Mouse (Mus musculus): Measurements from ENCODE around the gene Unc13c. TPM values are rescaled to one million over a fixed set of nuclear protein-coding genes. Genes with fewer than 3 reads are reported as not detected.

Unc13c gene
- total and polyA plus RNA-seq, 2 experiments from 2014 or later: 0.57 to 0.88 TPM

DNA sequence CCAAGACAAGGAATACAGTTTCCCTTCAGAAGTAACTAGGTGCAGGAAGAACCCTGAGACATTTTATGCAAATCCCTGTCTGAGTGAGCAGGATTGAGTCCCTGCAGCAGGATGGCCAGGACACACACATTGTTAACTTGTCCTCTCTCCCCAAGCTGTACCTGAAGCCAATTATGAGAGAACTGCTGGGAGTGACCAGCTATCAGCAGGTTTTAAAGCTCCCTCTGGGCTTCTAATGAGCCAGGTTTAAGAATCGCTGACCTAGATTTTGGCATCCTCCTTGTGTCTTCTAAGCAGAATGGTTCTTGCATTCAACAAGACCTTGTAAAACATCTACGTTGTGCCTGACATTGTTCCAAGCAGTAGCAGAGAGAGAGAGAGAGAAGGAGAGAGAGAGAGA, 213.6 kb downstream of the Unc13c start:
- WGBS: 72% methylated on average over 2 of the region's 2 CpGs
- Histone ChIP-seq H3K4me3 (ENCODE audit: low read depth, low read length) (no peak overlapping the region), H3K9me3 (replicated peaks; ENCODE audit: control insufficient read depth, low read length) (no peaks in the 10 kb centered on the region), H3K4me1 (ENCODE audit: control insufficient read depth, insufficient read depth) (peaks cover 5% of the 10 kb centered on the region; the same call in 1 of the 2 replicates), H3K27ac (ENCODE audit: low read depth) (no peak overlapping the region), H3K4me2 (ENCODE audit: low read depth, low read length) (no peak overlapping the region), H3K36me3 (replicated peaks; ENCODE audit: control insufficient read depth, insufficient read depth, low read length) (no peaks in the 10 kb centered on the region), H3K27me3 (ENCODE audit: control insufficient read depth, insufficient read depth, low read length) (no peaks in the 10 kb centered on the region), H3K9ac (replicated peaks; ENCODE audit: low read depth, low read length) (no peak overlapping the region)
- ATAC-seq (ENCODE audit: insufficient read depth, low read depth): no peak
- DNase-seq (ENCODE audit: low spot score): no peak
- no peak for TF ChIP-seq EP300 (IDR thresholded peaks at IDR 0.05; ENCODE audit: low read depth)
- no peak for TF ChIP-seq CTCF (IDR thresholded peaks at IDR 0.05; ENCODE audit: low read depth)

DNA sequence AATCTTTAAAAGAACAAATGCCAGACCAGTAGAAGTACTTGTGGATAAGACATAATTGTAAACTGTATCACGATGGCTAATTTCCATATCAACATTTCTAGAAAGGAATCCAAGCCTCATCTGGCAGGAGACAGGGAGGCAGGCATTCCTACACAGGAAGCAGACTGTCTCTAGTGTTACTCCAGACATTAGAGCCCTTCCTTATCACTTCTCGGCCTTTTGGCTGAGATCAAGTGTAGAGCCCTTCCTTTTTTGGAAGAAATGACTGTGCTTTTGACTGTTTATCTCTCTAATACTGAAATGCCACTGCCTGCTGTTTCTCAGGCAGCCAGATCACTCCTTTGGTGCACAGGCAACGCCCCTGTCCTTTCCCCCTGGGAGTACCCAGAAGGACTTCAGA, 215.3 kb downstream of the Unc13c start:
- Histone ChIP-seq H3K36me3 (replicated peaks; ENCODE audit: control insufficient read depth, insufficient read depth, low read length) (no peaks in the 10 kb centered on the region), H3K27me3 (ENCODE audit: control insufficient read depth, insufficient read depth, low read length) (no peaks in the 10 kb centered on the region), H3K4me3 (ENCODE audit: low read depth, low read length) (no peak overlapping the region), H3K4me2 (ENCODE audit: low read depth, low read length) (no peak overlapping the region), H3K4me1 (ENCODE audit: control insufficient read depth, insufficient read depth) (peaks cover 5% of the 10 kb centered on the region; the same call in 1 of the 2 replicates), H3K27ac (ENCODE audit: low read depth) (peak overlapping the region; percentile 36; the same call in 1 of the 2 replicates), H3K9me3 (replicated peaks; ENCODE audit: control insufficient read depth, low read length) (no peaks in the 10 kb centered on the region), H3K9ac (replicated peaks; ENCODE audit: low read depth, low read length) (no peak overlapping the region)
- DNase-seq (ENCODE audit: low spot score) (peak; percentile 11), ATAC-seq (ENCODE audit: insufficient read depth, low read depth) (0 out of 2 replicates have a peak, but pooled peaks have one; percentile 14)
- WGBS: 5% methylated on average over 3 of the region's 3 CpGs
- TF ChIP-seq EP300 (IDR thresholded peaks at IDR 0.05; ENCODE audit: low read depth) (no peak), CTCF (IDR thresholded peaks at IDR 0.05; ENCODE audit: low read depth) (no peak)

DNA sequence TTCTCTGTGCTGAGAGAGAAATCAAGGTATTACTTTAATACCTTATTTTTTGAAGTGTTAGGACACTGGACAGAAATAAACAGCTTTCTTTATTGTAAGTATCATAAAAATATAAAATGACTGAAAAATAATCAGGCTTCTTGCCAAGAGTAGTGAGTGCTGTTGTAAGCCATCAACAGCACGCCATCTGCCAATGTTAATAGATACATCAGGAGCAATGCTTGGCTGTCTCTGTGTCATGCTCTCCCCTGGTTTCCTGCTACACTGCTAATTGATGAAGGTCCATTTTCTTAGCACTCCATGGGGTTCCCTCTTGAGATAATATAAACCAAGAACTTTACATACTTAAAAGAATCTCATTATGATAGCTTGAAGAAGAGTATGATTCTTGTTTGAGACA, 217.4 kb downstream of the Unc13c start:
- H3K27ac ChIP-seq (ENCODE audit: low read depth): no peak overlapping the region

DNA sequence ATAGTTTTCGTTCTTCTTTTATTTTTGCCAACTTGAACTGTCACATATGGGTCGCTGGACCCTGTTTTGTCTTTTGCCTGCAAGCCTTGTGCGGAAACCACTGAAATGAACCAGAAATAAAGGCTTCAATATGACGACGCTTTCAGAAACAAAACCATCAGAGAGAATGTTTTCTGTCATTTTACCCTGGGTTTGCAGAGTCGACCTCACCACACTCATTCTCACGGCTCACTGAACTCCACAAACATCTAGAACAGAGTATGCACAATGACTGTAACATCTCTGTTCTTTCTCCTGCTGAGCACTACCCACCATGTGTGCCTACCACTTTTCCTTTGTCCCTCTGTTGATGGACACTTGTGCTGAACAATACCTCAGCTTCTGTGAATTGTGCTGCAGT, 234.3 kb downstream of the Unc13c start:
- Histone ChIP-seq H3K27me3 (ENCODE audit: control insufficient read depth, insufficient read depth, low read length) (no peaks in the 10 kb centered on the region), H3K9ac (replicated peaks; ENCODE audit: low read depth, low read length) (no peak overlapping the region), H3K27ac (ENCODE audit: low read depth) (no peak overlapping the region), H3K36me3 (replicated peaks; ENCODE audit: control insufficient read depth, insufficient read depth, low read length) (no peaks in the 10 kb centered on the region), H3K4me3 (ENCODE audit: low read depth, low read length) (no peak overlapping the region), H3K4me1 (ENCODE audit: control insufficient read depth, insufficient read depth) (no peaks in the 10 kb centered on the region), H3K4me2 (ENCODE audit: low read depth, low read length) (no peak overlapping the region), H3K9me3 (replicated peaks; ENCODE audit: control insufficient read depth, low read length) (no peaks in the 10 kb centered on the region)
- TF ChIP-seq EP300 (IDR thresholded peaks at IDR 0.05; ENCODE audit: low read depth) (no peak), CTCF (IDR thresholded peaks at IDR 0.05; ENCODE audit: low read depth) (no peak)
- ATAC-seq (ENCODE audit: insufficient read depth, low read depth) (no peak), DNase-seq (ENCODE audit: low spot score) (no peak)
- 82% methylated on average over 7 of the region's 7 CpGs for WGBS

More for the DNA sequence above, 217.4 kb downstream of the Unc13c start:
- Histone ChIP-seq H3K4me1 (ENCODE audit: control insufficient read depth, insufficient read depth) (peaks cover 5% of the 10 kb centered on the region; the same call in 1 of the 2 replicates), H3K36me3 (replicated peaks; ENCODE audit: control insufficient read depth, insufficient read depth, low read length) (no peaks in the 10 kb centered on the region), H3K9ac (replicated peaks; ENCODE audit: low read depth, low read length) (no peak overlapping the region), H3K9me3 (replicated peaks; ENCODE audit: control insufficient read depth, low read length) (no peaks in the 10 kb centered on the region), H3K4me2 (ENCODE audit: low read depth, low read length) (no peak overlapping the region), H3K4me3 (ENCODE audit: low read depth, low read length) (no peak overlapping the region), H3K27me3 (ENCODE audit: control insufficient read depth, insufficient read depth, low read length) (no peaks in the 10 kb centered on the region)
- 60% methylated on average over 1 of the region's 1 CpGs for WGBS
- DNase-seq (ENCODE audit: low spot score) (no peak), ATAC-seq (ENCODE audit: insufficient read depth, low read depth) (no peak)
- no peak for TF ChIP-seq EP300 (IDR thresholded peaks at IDR 0.05; ENCODE audit: low read depth)

DNA sequence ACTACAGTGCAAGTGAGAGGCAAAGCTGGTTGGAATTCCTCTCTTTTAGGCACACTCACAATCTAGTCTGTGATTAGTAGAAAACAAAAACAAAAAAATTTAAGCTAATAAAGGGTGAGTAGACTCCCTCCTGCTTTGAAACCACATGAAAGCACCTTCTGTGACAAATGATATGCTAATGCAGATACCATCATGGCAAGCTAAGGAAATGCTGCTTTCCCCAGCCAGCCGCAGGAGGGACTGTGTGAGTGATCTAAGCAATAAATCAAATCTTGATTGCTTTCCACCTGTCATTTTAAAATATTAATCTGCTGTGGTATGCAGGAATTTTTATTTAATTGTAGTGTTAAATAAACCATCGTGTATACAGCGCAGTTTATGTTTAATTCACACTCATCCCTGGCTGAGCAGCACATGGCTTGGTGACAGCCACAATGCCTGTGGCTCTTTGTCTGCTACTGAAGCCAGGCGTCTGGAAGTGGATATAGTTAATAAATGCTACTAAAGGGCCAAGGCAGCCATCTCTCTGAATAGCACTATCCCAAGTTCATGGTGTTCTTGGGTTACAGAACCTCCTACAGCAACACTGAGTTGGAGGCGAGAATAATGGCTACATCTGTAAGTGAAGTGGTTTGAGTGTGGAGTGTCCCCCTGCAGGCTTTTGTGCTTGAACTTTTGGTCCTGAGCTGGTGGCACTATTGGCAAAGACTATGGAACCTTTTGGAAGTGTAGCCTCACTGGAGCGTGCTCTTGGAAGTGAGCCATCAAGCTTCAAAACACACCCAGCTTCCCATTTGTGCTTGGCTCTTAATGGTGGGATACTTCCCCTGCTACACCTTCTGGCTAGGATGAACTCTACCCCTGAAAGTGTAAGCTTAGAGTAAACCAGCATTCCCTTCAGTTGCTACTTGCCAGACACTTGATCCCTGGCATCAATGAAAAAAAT, 242.8 kb downstream of the Unc13c start:
- DNase-seq (ENCODE audit: low spot score): no peak
- no peaks in the 10 kb centered on the region for H3K27me3 ChIP-seq (ENCODE audit: control insufficient read depth, insufficient read depth, low read length)
- TF ChIP-seq EP300 (IDR thresholded peaks at IDR 0.05; ENCODE audit: low read depth): no peak
- no peak for TF ChIP-seq CTCF (IDR thresholded peaks at IDR 0.05; ENCODE audit: low read depth)

More for the DNA sequence above, 242.8 kb downstream of the Unc13c start:
- WGBS: 66% methylated on average over 6 of the region's 6 CpGs
- H3K27ac ChIP-seq (ENCODE audit: low read depth): no peak overlapping the region
- H3K9me3 ChIP-seq (replicated peaks; ENCODE audit: control insufficient read depth, low read length): no peaks in the 10 kb centered on the region
- no peak overlapping the region for H3K4me2 ChIP-seq (ENCODE audit: low read depth, low read length)
- H3K36me3 ChIP-seq (replicated peaks; ENCODE audit: control insufficient read depth, insufficient read depth, low read length): no peaks in the 10 kb centered on the region
- H3K4me3 ChIP-seq (ENCODE audit: low read depth, low read length): no peak overlapping the region
- no peak for ATAC-seq (ENCODE audit: insufficient read depth, low read depth)
- H3K4me1 ChIP-seq (ENCODE audit: control insufficient read depth, insufficient read depth): no peaks in the 10 kb centered on the region
- no peak overlapping the region for H3K9ac ChIP-seq (replicated peaks; ENCODE audit: low read depth, low read length)
